Mouse (Mus musculus): ENCODE measurements around the gene Chdh. TPM values are rescaled to one million over a fixed set of nuclear protein-coding genes. Genes with fewer than 3 reads are reported as not detected.

The Chdh gene
- polyA plus RNA-seq, 1 experiment = not detected

DNA sequence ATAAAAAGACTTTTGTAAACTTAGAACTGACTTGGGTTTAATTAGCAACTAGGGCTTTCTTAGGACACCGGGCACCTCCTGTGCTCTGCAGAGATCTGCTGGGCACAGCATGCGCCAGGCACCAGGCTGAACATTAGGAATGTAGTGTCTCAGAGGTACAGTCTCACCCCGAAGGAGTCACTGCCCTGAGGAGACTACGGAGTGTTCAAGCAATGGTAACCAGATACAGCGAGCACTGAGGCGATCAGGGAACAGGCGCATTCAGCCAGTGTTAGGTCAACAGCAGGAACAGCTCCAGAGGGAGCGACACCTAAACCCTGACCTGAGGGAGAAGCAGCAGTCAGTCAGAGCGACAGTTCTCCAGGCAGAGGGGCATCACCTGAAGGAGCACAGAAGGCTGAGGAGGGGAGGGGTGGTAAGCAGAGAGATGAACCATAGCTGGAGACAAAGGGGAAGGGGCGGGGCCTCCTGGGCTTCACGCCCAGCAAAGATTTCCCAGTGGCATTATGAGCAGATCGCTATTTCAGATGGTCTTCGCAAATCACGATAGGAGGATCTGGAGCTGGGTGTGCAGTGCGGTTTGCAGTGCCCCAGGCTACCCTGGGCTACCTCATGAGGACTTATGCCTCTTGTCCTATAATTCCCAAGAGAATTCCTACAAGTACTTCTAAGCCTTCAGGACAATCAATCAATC is 69.4 kb downstream of the Chdh start:
- TF ChIP-seq TCF3 (IDR thresholded peaks at IDR 0.05; ENCODE audit: insufficient read length, low read depth) (no peak), POLR2AphosphoS2 (IDR thresholded peaks at IDR 0.05; ENCODE audit: insufficient read length, low read depth) (no peak), MYOD1 (IDR thresholded peaks at IDR 0.05; ENCODE audit: control insufficient read depth in 1 of 3, insufficient read length in 2 of 3, low read depth in 2 of 3) (no peak), TCF12 (IDR thresholded peaks at IDR 0.05; ENCODE audit: insufficient read depth, poor library complexity, severe bottlenecking) (no peak), E2F4 (IDR thresholded peaks at IDR 0.05; ENCODE audit: insufficient read depth) (no peak), REST (IDR thresholded peaks at IDR 0.05; ENCODE audit: insufficient read depth, insufficient read length) (no peak), POLR2A (IDR thresholded peaks at IDR 0.05; ENCODE audit: insufficient read length, low read depth) (no peak), USF1 (IDR thresholded peaks at IDR 0.05; ENCODE audit: low read depth) (no peak), SRF (IDR thresholded peaks at IDR 0.05; ENCODE audit: control insufficient read depth, insufficient read length, low read depth) (no peak), CEBPB (IDR thresholded peaks at IDR 0.05; ENCODE audit: insufficient read depth, poor library complexity, severe bottlenecking) (no peak), MAX (IDR thresholded peaks at IDR 0.05; ENCODE audit: low read depth) (no peak), MYOG (IDR thresholded peaks at IDR 0.05; ENCODE audit: control insufficient read depth in 1 of 3, insufficient read depth in 1 of 3, insufficient read length in 2 of 3, low read depth in 2 of 3) (no peak)
- Histone ChIP-seq H3K79me2 (ENCODE audit: control insufficient read depth, insufficient read depth) (no peaks in the 10 kb centered on the region), H3K36me3 (ENCODE audit: control insufficient read depth, insufficient read depth) (no peaks in the 10 kb centered on the region), H3K4me2 (ENCODE audit: low read depth) (no peak overlapping the region), H3K27me3 (ENCODE audit: control insufficient read depth, insufficient read depth, insufficient read length) (no peaks in the 10 kb centered on the region), H3ac (ENCODE audit: control insufficient read depth, insufficient read length) (no peak overlapping the region), H3K4me3 (no peak overlapping the region)

DNA sequence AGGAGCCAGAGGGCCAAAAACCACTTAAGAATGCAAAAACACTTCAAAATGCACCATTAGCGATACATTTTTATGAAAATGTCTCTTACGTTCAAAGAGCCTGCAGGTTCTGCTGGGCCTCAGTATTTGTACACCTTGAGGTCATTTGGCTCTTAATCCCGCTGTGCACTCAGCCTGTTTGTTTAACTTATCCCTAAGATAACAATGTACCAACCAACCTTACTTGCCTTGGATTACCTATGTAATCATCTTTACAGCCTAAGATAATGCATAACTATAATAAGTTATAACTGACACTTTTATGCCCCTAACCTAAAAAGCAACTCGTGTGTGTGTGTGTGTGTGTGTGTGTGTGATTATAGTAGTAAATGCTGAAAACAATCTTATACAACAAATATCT is 70.9 kb downstream of the Chdh start:
- no peak overlapping the region for H3K4me2 ChIP-seq (ENCODE audit: low read depth)
- TF ChIP-seq E2F4 (IDR thresholded peaks at IDR 0.05; ENCODE audit: insufficient read depth) (no peak), POLR2AphosphoS2 (IDR thresholded peaks at IDR 0.05; ENCODE audit: insufficient read length, low read depth) (no peak), TCF12 (IDR thresholded peaks at IDR 0.05; ENCODE audit: insufficient read depth, poor library complexity, severe bottlenecking) (no peak)
- no peaks in the 10 kb centered on the region for H3K27me3 ChIP-seq (ENCODE audit: control insufficient read depth, insufficient read depth, insufficient read length)
- H3K79me2 ChIP-seq (ENCODE audit: control insufficient read depth, insufficient read depth) = no peaks in the 10 kb centered on the region
- no peak overlapping the region for H3ac ChIP-seq (ENCODE audit: control insufficient read depth, insufficient read length)
- no peak overlapping the region for H3K4me3 ChIP-seq
- no peaks in the 10 kb centered on the region for H3K36me3 ChIP-seq (ENCODE audit: control insufficient read depth, insufficient read depth)

Other genes starting within 250 kb of the Chdh start
- 102 TPM for gene Selenok, start 40.7 kb upstream of the Chdh start, polyA plus RNA-seq (2012; fragmentation: generic; extraction: Trizol)
- 26.8 TPM for gene Actr8, start 30.7 kb upstream of the Chdh start, polyA plus RNA-seq (2012; fragmentation: generic; extraction: Trizol)
- gene Il17rb, start 127 bp upstream of the Chdh start, polyA plus RNA-seq (2012; fragmentation: generic; extraction: Trizol) = 0.04 TPM

All from myocyte (in vitro differentiated cells).